Mouse (Mus musculus) hindbrain, embryonic 14.5 days (tissue): ENCODE results near the gene Nkapl. TPM values are rescaled to one million over a fixed set of nuclear protein-coding genes. Genes with fewer than 3 reads are reported as not detected.
A peak's percentile ranks its signal among the peaks of the same experiment; 100 is the strongest.

ENCODE experiments used
- ATAC-seq: fragments of 200-750 bp; cut with Nextera tagmentation; 2 replicates; pipeline ENCODE4 v1.8.0; 2017; ENCODE audit warnings: moderate number of reproducible peaks, mild to moderate bottlenecking, moderate TSS enrichment, moderate library complexity; ENCODE audit not compliant: low FRiP score
- DNase-seq: peaks from one replicate; pipeline ENCODE4 v3.0.0-alpha.2; 2015; ENCODE audit warnings: low spot score
- H3K27ac ChIP-seq: fragments of 300-500 bp; sonication (generic); 2 replicates; pipeline ENCODE4 v1.5.1; 2014; ENCODE audit warnings: mild to moderate bottlenecking, moderate library complexity
- H3K27me3 ChIP-seq: fragments of 300-500 bp; sonication (generic); 2 replicates; pipeline ENCODE4 v1.6.1; 2014; ENCODE audit warnings: mild to moderate bottlenecking, low read length, mixed read lengths; ENCODE audit not compliant: control insufficient read depth, insufficient read depth
- H3K36me3 ChIP-seq: fragments of 300-500 bp; sonication (generic); replicated peaks from 2 replicates; pipeline ENCODE4 v1.6.1; 2014; ENCODE audit not compliant: control insufficient read depth, insufficient read depth
- H3K4me1 ChIP-seq: fragments of 300-500 bp; sonication (generic); replicated peaks from 2 replicates; pipeline ENCODE4 v1.6.1; 2014; ENCODE audit warnings: antibody characterized with exemption, low read length, mixed read lengths; ENCODE audit not compliant: control insufficient read depth, insufficient read depth
- H3K4me2 ChIP-seq: fragments of 300-500 bp; sonication (generic); replicated peaks from 2 replicates; pipeline ENCODE4 v1.6.1; 2014; ENCODE audit warnings: mild to moderate bottlenecking, moderate library complexity
- H3K4me3 ChIP-seq: fragments of 300-500 bp; sonication (generic); replicated peaks from 2 replicates; pipeline ENCODE4 v1.5.1; 2014; ENCODE audit warnings: mild to moderate bottlenecking, low read length
- H3K9ac ChIP-seq: fragments of 300-500 bp; sonication (generic); 2 replicates; pipeline ENCODE4 v1.6.1; 2014
- H3K9me3 ChIP-seq: fragments of 300-500 bp; sonication (generic); 2 replicates; pipeline ENCODE4 v1.6.1; 2016; ENCODE audit warnings: low read length; ENCODE audit not compliant: control insufficient read depth
- WGBS: fragments of 180-500 bp; shearing (Covaris S2); extraction: QIAGEN DNeasy Blood & Tissue Kit; methylation state at CpG from one replicate; pipeline ENCODE4 v1.1.7; 2014; 5-methylcytosine and 5-hydroxymethylcytosine counted together
- polyA plus RNA-seq: library from polyadenylated mRNA; unstranded; fragments of >200 nt; fragmentation: Nextera tagmentation; extraction: Ambion mirVana; gene quantifications from 2 replicates; pipeline ENCODE4 v1.2.1, GENCODE M21; 2014

The Nkapl gene
- polyA plus RNA-seq, 1 experiment from 2014 or later: 3.7 TPM

GRCm38 (mm10) chr13:21446796-21447195, 21.5 kb downstream of the Nkapl start:
- no peak overlapping the region for H3K4me2 ChIP-seq
- no peak overlapping the region for H3K4me3 ChIP-seq
- no peak overlapping the region for H3K9ac ChIP-seq
- DNase-seq (no peak), ATAC-seq (no peak)
- H3K9me3 ChIP-seq: no peaks in the 10 kb centered on the region
- no peak overlapping the region for H3K27ac ChIP-seq
- no peaks in the 10 kb centered on the region for H3K4me1 ChIP-seq
- H3K27me3 ChIP-seq: no peaks in the 10 kb centered on the region
- H3K36me3 ChIP-seq: peaks cover 72% of the 10 kb centered on the region
- WGBS: 88% methylated on average over 9 of the region's 9 CpGs

DNA sequence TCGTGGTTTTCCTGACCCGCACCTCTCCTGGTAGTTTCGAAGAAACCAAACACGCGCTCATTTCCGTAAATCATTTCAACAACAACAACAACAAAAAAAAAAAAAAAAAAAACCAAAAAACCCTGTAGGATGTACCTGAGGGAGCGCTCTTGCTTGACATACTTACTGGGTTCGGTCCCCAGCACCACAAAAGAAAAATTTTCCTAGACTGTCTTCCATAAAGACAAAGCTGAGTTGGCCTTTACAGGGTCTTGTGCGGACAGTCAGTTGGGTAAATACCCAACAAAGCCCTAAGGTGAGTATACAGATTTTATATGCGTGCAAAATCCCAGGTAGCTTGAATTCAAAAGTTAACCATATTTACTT, 27.1 kb downstream of the Nkapl start:
- peaks cover 13% of the 10 kb centered on the region for H3K4me1 ChIP-seq
- ATAC-seq (peak; percentile 7; the same call in 1 of the 2 replicates), DNase-seq (no peak)
- H3K4me2 ChIP-seq: peak overlapping the region; percentile 83
- H3K27me3 ChIP-seq: no peaks in the 10 kb centered on the region
- peak overlapping the region; percentile 71 for H3K9ac ChIP-seq
- H3K9me3 ChIP-seq: no peaks in the 10 kb centered on the region
- 19% methylated on average over 10 of the region's 10 CpGs for WGBS
- H3K27ac ChIP-seq: peak overlapping the region; percentile 69; the same call in 1 of the 2 replicates
- peaks cover 37% of the 10 kb centered on the region for H3K36me3 ChIP-seq
- peak overlapping the region; percentile 43 for H3K4me3 ChIP-seq

GRCm38 (mm10) chr13:21440503-21441206, 27.7 kb downstream of the Nkapl start, which contains the start of gene Pgbd1:
Gene Pgbd1, minus strand, starts transcription at chr13:21441058.
- peaks cover 13% of the 10 kb centered on the region for H3K4me1 ChIP-seq
- H3K27ac ChIP-seq: peak within 1 kb of the TSS; percentile 69
- ATAC-seq: peak; percentile 94
- no peaks in the 10 kb centered on the region for H3K9me3 ChIP-seq
- peak within 1 kb of the TSS; percentile 83 for H3K4me2 ChIP-seq
- peak within 1 kb of the TSS; percentile 43 for H3K4me3 ChIP-seq
- peak; percentile 79 for DNase-seq
- WGBS: under 1% methylated on average over 32 of the region's 32 CpGs
- H3K27me3 ChIP-seq: no peaks in the 10 kb centered on the region
- peaks cover 32% of the 10 kb centered on the region for H3K36me3 ChIP-seq
- peak within 1 kb of the TSS; percentile 71 for H3K9ac ChIP-seq

- ATAC-seq (no peak), DNase-seq (no peak)
- H3K27me3 ChIP-seq: no peaks in the 10 kb centered on the region
- H3K4me2 ChIP-seq: no peak overlapping the region
- H3K4me3 ChIP-seq: no peak overlapping the region
- no peaks in the 10 kb centered on the region for H3K9me3 ChIP-seq
- no peaks in the 10 kb centered on the region for H3K36me3 ChIP-seq
- no peak overlapping the region for H3K27ac ChIP-seq
- H3K9ac ChIP-seq: no peak overlapping the region
- WGBS: 90% methylated on average over 4 of the region's 4 CpGs
- H3K4me1 ChIP-seq: peaks cover 6% of the 10 kb centered on the region; the same call in 1 of the 2 replicates
Measured at GRCm38 (mm10) chr13:21435476-21435875, 32.8 kb downstream of the Nkapl start.

GRCm38 (mm10) chr13:21427631-21428030, 40.7 kb downstream of the Nkapl start:
- no peaks in the 10 kb centered on the region for H3K4me1 ChIP-seq
- H3K4me2 ChIP-seq: no peak overlapping the region
- ATAC-seq (no peak), DNase-seq (no peak)
- no peaks in the 10 kb centered on the region for H3K27me3 ChIP-seq
- no peaks in the 10 kb centered on the region for H3K36me3 ChIP-seq
- whole genome bisulfite sequencing: 100% methylated on average over 1 of the region's 1 CpGs
- no peak overlapping the region for H3K9ac ChIP-seq
- no peak overlapping the region for H3K27ac ChIP-seq
- H3K4me3 ChIP-seq: no peak overlapping the region
- H3K9me3 ChIP-seq: no peaks in the 10 kb centered on the region

DNA sequence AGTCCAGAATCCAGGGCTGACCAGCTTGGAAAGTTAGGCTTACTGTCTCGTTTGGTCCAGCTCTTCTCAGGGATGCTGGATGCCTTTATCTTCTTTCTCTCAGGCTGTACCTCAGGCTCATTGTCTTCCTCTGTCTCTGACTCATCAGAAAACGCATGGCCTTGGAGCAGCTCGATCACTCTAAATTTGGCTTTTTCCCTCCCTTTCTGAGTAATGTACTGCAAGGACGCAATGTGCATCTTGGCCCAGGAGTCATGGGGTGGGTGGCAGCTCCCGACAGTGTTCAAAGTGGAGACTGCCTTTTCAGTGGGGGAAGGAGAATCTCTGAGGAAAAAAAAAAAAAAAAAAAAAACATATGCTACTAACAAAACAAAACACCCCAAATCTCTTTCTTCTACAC, 45.0 kb downstream of the Nkapl start:
- ATAC-seq: no peak
- WGBS: 67% methylated on average over 5 of the region's 5 CpGs
- no peak for DNase-seq
- Histone ChIP-seq H3K9ac (no peak overlapping the region), H3K27me3 (no peaks in the 10 kb centered on the region), H3K4me1 (no peaks in the 10 kb centered on the region), H3K27ac (no peak overlapping the region), H3K9me3 (no peaks in the 10 kb centered on the region), H3K4me2 (no peak overlapping the region), H3K36me3 (no peaks in the 10 kb centered on the region), H3K4me3 (no peak overlapping the region)

- Histone ChIP-seq H3K4me1 (no peaks in the 10 kb centered on the region), H3K27me3 (no peaks in the 10 kb centered on the region), H3K9ac (no peak overlapping the region), H3K4me2 (no peak overlapping the region), H3K27ac (no peak overlapping the region), H3K4me3 (no peak overlapping the region), H3K9me3 (no peaks in the 10 kb centered on the region), H3K36me3 (no peaks in the 10 kb centered on the region)
- 66% methylated on average over 6 of the region's 6 CpGs for WGBS
- ATAC-seq (no peak), DNase-seq (no peak)
Measured at GRCm38 (mm10) chr13:21418865-21419264, 49.4 kb downstream of the Nkapl start.

DNA sequence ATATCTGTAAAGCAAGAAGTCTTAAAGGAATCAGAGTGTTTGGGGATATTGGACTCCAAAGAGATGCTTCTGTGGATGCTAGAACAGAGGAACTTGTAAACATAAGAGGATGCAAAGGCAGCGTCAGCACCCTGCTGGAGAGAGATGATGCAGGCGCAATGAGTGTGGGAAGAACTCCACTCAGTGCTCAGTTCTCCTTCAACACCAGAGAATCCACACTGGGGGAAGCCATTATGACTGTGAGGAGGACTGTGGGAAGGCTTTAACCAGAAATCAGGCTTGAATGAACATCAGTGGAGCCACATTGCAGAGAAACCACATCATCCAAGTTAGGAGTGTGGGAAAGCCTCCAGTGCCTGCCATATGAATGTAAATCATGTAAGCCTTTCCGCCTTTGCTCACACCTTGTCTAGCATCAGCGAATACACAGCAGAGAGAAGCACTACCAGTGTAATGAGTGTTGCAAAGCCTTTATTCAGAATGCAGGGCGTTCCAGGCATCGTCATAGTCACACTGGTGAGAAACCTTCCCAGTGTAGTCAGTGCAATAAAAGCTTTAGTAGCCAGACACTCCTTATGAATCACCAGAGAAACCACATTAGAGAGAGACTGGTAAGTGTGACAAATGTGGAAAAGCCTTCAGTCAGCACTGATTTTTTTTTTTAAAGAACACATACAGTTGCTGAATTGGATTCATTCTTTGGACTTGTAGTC, 50.9 kb downstream of the Nkapl start:
- Histone ChIP-seq H3K4me3 (no peak overlapping the region), H3K27ac (no peak overlapping the region), H3K36me3 (no peaks in the 10 kb centered on the region), H3K9me3 (no peaks in the 10 kb centered on the region), H3K4me2 (no peak overlapping the region), H3K9ac (no peak overlapping the region), H3K27me3 (no peaks in the 10 kb centered on the region), H3K4me1 (no peaks in the 10 kb centered on the region)
- no peak for DNase-seq
- WGBS: 77% methylated on average over 6 of the region's 6 CpGs
- ATAC-seq: no peak
